Mouse (Mus musculus) testis, adult 2 months (tissue): ENCODE measurements around the gene Gm20388. TPM values are rescaled to one million over a fixed set of nuclear protein-coding genes. Genes with fewer than 3 reads are reported as not detected.

ENCODE experiments used
- H3K27ac ChIP-seq: fragments of 200-500 bp; 2 replicates; pipeline ENCODE4 v1.5.1; 2012; ENCODE audit warnings: low read depth, low read length; ENCODE audit not compliant: control insufficient read depth, insufficient read depth
- H3K27me3 ChIP-seq: fragments of 200-500 bp; 2 replicates; pipeline ENCODE4 v1.6.1; 2012; ENCODE audit warnings: mild to moderate bottlenecking, low read length, moderate library complexity; ENCODE audit not compliant: control insufficient read depth, insufficient read depth
- H3K36me3 ChIP-seq: fragments of 200-500 bp; 2 replicates; pipeline ENCODE4 v1.6.1; 2012; ENCODE audit warnings: mild to moderate bottlenecking, low read length; ENCODE audit not compliant: control insufficient read depth, insufficient read depth
- H3K4me1 ChIP-seq: fragments of 200-500 bp; 2 replicates; pipeline ENCODE4 v1.6.1; 2012; ENCODE audit warnings: low read length; ENCODE audit not compliant: control insufficient read depth, insufficient read depth
- H3K4me3 ChIP-seq: fragments of 200-500 bp; 2 replicates; pipeline ENCODE4 v1.5.1; 2012; ENCODE audit warnings: low read depth, mild to moderate bottlenecking, low read length, moderate library complexity, mixed read lengths; ENCODE audit not compliant: control insufficient read depth
- CTCF ChIP-seq: fragments of 200-500 bp; IDR thresholded peaks from 2 replicates; pipeline ENCODE4 v1.5.1; 2012; ENCODE audit warnings: low read depth, mild to moderate bottlenecking, inconsistent platforms, low read length, moderate library complexity; ENCODE audit not compliant: control insufficient read depth, insufficient read depth, insufficient replicate concordance
- POLR2A ChIP-seq: fragments of 200-500 bp; IDR thresholded peaks from 2 replicates; pipeline ENCODE4 v1.6.1; 2012; ENCODE audit warnings: low read depth, mild to moderate bottlenecking, inconsistent platforms, low read length, moderate library complexity; ENCODE audit not compliant: control insufficient read depth
- polyA plus RNA-seq: library from polyadenylated mRNA; depleted of rRNA; stranded (reverse); fragments of >200 nt; gene quantifications from 2 replicates; pipeline ENCODE4 v1.2.3, GENCODE M21; 2012

Gm20388 gene
- polyA plus RNA-seq, 1 experiment, result 5.6 TPM

DNA sequence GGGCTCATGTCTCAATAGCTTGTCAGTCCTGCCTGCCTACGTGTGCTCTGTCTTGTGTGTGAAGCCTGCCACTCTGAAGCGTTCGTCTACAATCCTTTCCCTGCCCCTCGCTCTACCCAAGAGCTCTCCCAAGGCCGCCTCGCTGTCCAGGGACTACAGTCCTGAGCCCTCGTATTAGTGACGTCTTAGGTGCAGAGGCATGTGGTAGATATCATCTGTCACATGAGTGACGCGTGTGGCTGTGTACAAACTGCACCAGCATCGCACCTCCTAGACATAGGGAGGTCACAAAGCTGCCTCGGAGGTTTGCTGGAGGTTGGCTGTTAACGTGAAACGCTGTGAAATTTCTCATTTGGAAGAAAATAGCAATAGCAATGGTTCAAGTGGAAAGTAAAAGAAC, 1806.9 kb downstream of the Gm20388 start:
- H3K4me3 ChIP-seq, result no peak overlapping the region
- TF ChIP-seq CTCF (no peak), POLR2A (no peak)
- H3K4me1 ChIP-seq, result peaks cover 20% of the 10 kb centered on the region
- H3K27me3 ChIP-seq, result no peaks in the 10 kb centered on the region
- H3K27ac ChIP-seq, result no peak overlapping the region
- no peaks in the 10 kb centered on the region for H3K36me3 ChIP-seq

DNA sequence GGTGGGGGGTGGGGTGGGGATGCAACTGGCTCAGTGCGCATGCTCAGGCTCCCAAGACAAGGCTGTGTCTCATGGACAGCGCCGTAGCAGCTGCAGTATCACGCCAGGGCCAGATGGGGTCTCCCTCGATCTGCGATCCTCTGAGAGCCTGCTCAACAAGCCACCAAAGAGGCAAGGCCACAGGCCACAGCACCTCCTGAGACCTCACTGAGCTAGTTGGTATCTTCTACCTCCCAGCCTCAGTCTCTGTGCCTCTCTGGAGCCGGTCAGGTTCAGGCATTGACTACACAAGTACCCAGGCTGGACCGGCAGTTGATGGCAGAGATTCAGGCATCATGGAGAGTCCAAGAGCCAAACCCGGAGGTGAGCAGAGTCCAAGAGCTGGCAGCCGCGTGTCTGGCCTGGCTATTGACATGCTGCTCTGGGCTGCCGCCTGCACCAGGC, 1807.4 kb downstream of the Gm20388 start:
- H3K27me3 ChIP-seq, result no peaks in the 10 kb centered on the region
- peak overlapping the region; percentile 30 for H3K4me3 ChIP-seq
- no peaks in the 10 kb centered on the region for H3K36me3 ChIP-seq
- H3K27ac ChIP-seq, result no peak overlapping the region
- peaks cover 20% of the 10 kb centered on the region for H3K4me1 ChIP-seq
- TF ChIP-seq CTCF, result peak; percentile 85; the same call in 1 of the 2 replicates
- TF ChIP-seq POLR2A, result no peak

DNA sequence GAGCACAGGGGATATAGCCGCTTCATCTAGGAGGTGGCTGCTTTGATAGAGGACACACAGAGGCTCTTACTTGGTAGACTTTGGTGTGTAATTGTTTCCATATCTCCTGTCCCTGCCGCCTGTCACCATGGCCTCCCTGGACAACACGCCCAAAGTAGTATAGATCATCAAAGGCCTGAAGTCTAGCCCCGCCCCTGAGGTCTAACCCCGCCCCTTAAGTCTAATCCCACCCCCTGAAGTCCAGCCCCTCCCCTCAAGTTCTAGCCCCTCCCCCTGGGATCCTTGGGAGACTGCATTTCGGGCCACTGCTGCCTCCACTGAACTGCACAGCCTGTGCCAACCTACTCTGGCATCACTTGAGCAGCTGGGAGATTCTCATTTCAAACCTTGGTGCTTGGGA, 1808.3 kb downstream of the Gm20388 start:
- H3K27ac ChIP-seq, result no peak overlapping the region
- H3K4me3 ChIP-seq, result no peak overlapping the region
- H3K4me1 ChIP-seq, result peaks cover 20% of the 10 kb centered on the region
- H3K36me3 ChIP-seq, result no peaks in the 10 kb centered on the region
- no peaks in the 10 kb centered on the region for H3K27me3 ChIP-seq
- TF ChIP-seq POLR2A, result no peak
- TF ChIP-seq CTCF, result no peak

DNA sequence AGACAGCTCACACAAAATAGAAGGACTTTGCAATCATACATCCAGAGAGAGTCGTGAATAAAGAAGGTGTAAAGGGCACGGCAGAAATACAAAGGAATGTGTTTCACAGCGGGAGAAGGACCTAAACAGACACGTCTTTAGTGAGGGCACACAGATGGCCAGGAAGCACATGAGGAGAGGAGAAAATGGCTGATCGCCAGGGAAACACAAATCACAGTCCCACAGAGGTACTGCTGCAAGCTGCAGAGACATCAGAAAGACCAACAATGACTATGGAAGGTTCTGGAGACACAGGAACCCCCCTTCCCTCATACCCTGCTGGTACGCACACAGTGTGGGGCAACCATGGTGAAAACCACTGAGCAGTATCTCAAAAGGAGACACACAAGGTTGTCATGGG, 1810.4 kb downstream of the Gm20388 start:
- H3K4me3 ChIP-seq, result no peak overlapping the region
- H3K36me3 ChIP-seq, result no peaks in the 10 kb centered on the region
- H3K4me1 ChIP-seq, result peaks cover 20% of the 10 kb centered on the region
- H3K27ac ChIP-seq, result no peak overlapping the region
- no peaks in the 10 kb centered on the region for H3K27me3 ChIP-seq
- TF ChIP-seq CTCF (no peak), POLR2A (no peak)

DNA sequence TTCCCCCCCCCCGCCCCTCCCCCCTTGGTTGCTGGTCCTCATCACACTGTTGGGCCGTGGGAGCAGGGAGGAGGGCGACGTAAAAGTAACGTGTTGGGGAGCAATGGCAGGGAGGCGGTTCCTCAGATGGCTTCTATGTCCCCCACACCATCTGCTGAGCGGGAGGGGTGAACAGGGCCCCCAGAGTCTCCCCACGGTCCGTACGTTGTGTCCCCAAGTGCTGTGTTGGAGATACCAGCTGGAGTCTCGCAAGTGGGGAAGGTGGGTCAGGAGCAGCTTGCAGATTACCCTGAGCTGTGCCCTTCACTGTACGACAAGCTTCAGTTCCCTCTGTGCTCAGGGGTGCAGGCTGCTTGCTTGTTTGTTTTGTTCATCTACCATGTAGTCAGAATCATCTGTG, 1813.2 kb downstream of the Gm20388 start:
- Histone ChIP-seq H3K4me1 (no peaks in the 10 kb centered on the region; the same call in 1 of the 2 replicates), H3K36me3 (no peaks in the 10 kb centered on the region), H3K4me3 (no peak overlapping the region), H3K27ac (no peak overlapping the region), H3K27me3 (no peaks in the 10 kb centered on the region)
- TF ChIP-seq POLR2A (no peak), CTCF (no peak)

DNA sequence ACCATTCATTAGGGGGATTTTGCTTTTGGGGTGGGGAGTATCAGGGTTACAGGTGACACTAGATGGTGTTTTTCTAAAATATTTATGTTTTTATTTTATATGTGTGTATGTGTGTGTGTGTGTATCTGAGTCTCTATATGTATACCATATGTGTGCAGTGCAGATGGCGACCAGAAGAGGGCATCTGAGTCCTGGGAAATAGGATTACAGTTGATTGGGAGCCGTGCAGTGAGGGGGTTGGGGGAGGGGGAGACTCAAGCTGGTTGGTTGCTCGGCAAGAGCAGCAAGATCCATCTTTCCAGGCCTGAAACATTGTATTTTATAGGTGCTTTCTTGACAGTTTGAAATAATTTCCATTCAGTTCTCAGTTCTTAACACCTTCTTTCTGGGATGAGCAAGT, 1816.5 kb downstream of the Gm20388 start:
- H3K36me3 ChIP-seq, result no peaks in the 10 kb centered on the region
- TF ChIP-seq POLR2A, result no peak
- no peak for TF ChIP-seq CTCF
- no peak overlapping the region for H3K4me3 ChIP-seq
- no peak overlapping the region for H3K27ac ChIP-seq
- H3K27me3 ChIP-seq, result no peaks in the 10 kb centered on the region
- H3K4me1 ChIP-seq, result peaks cover 12% of the 10 kb centered on the region

DNA sequence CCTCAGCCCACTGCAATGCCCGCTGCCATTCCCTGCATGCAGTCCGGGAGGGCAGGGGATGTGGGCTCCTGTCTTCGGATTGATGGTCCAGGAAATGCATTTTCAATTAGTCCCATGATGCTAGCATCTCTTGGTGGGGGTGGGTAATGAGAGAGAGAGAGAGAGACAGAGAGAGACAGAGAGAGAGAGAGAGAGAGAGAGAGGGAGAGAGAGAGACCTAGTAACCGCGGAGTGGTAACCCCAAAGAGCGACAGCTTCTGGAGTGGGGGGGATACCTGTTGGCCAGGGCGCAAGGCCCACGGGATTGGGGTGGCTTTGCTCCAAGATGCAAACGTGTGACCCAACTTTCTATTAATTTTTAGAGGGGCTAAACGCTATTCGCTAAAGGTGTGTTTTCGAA, 1818.7 kb downstream of the Gm20388 start, which contains the start of gene Jph3:
Gene Jph3, plus strand, starts transcription at position 301 of the 400 bp plus-strand sequence.
- peaks cover 12% of the 10 kb centered on the region for H3K4me1 ChIP-seq
- H3K27ac ChIP-seq, result no peak within 1 kb of the TSS
- no peaks in the 10 kb centered on the region for H3K36me3 ChIP-seq
- no peaks in the 10 kb centered on the region for H3K27me3 ChIP-seq
- H3K4me3 ChIP-seq, result no peak within 1 kb of the TSS
- no peak for TF ChIP-seq POLR2A
- no peak for TF ChIP-seq CTCF

DNA sequence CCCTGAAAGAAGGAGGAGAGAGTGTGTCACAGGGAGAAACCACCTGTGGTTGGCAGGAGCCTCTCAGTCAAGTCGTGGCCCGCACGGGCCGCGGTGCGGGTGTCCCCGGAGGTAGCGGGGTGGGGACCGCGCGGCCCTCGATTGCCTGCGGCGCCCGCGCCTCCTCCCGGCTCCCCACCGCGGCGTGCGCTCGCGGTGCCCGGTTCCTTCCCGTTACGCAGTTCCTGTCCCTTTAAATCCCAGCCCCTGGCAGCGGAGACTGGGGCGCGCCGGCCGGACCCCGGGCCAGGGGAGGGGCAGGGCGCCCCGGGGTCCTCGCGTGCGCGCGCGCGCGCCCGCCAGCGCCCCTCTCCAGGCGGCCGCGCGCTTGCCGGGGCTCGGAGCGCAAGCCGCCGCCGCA, 1819.1 kb downstream of the Gm20388 start:
- H3K36me3 ChIP-seq, result no peaks in the 10 kb centered on the region
- H3K4me1 ChIP-seq, result peaks cover 12% of the 10 kb centered on the region
- H3K27ac ChIP-seq, result no peak overlapping the region
- TF ChIP-seq POLR2A, result no peak
- TF ChIP-seq CTCF, result no peak
- no peaks in the 10 kb centered on the region for H3K27me3 ChIP-seq
- no peak overlapping the region for H3K4me3 ChIP-seq
